Mouse (Mus musculus): ENCODE measurements around the gene Mageb4.
"Not testable (repeated sequence)": the region's sequence is repeated elsewhere in the genome, so short reads cannot be mapped to it uniquely, and the experiment has no call there.

Mageb4 gene

DNA sequence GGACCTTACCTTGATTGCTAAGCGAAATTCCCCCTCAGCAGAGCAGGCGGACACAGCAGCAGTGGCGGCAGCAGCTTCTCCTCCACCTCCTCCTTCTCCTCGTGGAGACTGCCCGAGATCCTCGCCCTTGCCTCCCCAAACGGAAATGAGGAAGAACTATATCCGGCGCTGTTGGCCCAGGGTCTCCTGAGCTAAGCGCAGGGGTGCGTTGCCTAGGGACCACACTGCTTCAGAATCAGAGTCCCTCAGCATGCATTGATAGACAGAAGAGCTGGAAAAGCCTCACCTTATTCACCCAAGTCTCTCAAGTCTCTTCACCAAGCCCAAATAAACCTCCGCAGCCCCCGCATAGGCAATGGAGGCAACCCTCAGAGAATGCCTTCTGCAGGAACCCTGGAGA, at the start of gene Mageb4:
TSS of gene Mageb4 (minus strand) at position 101 of the 400 bp plus-strand sequence.
- DNase-seq = not testable (repeated sequence)

DNA sequence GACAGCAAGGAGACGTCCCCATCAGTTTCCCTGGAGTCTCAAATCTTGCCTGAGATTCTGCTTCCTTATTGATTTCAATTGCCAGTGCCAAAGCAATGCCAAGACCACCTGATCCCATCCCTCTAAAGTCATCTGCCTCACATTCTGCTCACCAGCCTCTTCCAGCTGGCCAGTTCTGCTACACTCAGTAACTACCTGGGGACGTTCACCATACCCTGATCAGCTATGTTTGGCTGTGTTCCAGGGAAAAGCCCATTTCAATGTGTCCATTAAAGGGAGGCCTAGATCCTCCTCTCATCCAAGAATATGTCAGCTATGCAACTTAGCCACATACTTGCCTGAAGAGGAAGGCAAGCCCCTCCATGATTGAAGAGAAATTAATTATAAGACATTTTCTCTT, 20.3 kb downstream of the Mageb4 start:
- not testable (repeated sequence) for DNase-seq

DNA sequence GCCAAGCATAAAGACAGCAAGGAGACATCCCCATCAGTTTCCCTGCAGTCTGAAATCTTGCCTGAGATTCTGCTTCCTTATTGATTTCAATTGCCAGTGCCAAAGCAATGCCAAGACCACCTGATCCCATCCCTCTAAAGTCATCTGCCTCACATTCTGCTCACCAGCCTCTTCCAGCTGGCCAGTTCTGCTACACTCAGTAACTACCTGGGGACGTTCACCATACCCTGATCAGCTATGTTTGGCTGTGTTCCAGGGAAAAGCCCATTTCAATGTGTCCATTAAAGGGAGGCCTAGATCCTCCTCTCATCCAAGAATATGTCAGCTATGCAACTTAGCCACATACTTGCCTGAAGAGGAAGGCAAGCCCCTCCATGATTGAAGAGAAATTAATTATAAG, 58.9 kb downstream of the Mageb4 start:
- not testable (repeated sequence) for DNase-seq

DNA sequence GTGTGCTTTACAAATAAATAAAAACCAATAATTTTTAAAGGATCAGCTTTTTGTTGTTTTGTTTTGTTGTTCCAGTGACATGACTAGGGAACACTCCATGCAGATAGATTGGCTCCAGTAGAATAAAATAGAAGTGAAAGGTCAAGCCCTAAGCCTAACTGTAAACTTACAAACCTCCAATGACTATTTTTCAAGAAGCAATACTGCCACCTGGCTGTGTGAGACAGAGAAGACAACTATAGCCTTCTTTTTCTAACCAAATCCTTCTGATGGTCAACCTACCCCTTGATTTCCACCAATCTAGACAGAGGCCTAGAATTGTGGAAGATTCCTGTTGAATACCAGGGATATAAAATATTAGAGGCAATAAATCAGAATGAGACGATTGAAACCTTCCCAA, 67.6 kb downstream of the Mageb4 start:
- no peak for DNase-seq
